Mouse (Mus musculus) stomach, embryonic 15.5 days (tissue): Measurements from ENCODE around the gene Zfp467. TPM values are rescaled to one million over a fixed set of nuclear protein-coding genes. Genes with fewer than 3 reads are reported as not detected.

Source experiments
- ATAC-seq: fragments of 200-750 bp; cut with Nextera tagmentation; 2 replicates; pipeline ENCODE4 v1.8.0; 2017; ENCODE audit warnings: low read depth, moderate number of reproducible peaks, moderate TSS enrichment; ENCODE audit not compliant: insufficient read depth, low FRiP score
- H3K27ac ChIP-seq: fragments of 300-500 bp; sonication (generic); 2 replicates; pipeline ENCODE4 v1.5.1; 2015; ENCODE audit warnings: mild to moderate bottlenecking, inconsistent platforms
- H3K27me3 ChIP-seq: fragments of 300-500 bp; sonication (generic); replicated peaks from 2 replicates; pipeline ENCODE4 v1.6.1; 2015; ENCODE audit warnings: inconsistent platforms
- H3K36me3 ChIP-seq: fragments of 300-500 bp; sonication (generic); 2 replicates; pipeline ENCODE4 v1.6.1; 2015; ENCODE audit warnings: inconsistent platforms
- H3K4me1 ChIP-seq: fragments of 300-500 bp; sonication (generic); 2 replicates; pipeline ENCODE4 v1.6.1; 2015; ENCODE audit warnings: inconsistent platforms
- H3K4me2 ChIP-seq: fragments of 300-500 bp; sonication (generic); 2 replicates; pipeline ENCODE4 v1.6.1; 2015; ENCODE audit warnings: mild to moderate bottlenecking, inconsistent platforms
- H3K4me3 ChIP-seq: fragments of 300-500 bp; sonication (generic); replicated peaks from 2 replicates; pipeline ENCODE4 v1.5.1; 2015; ENCODE audit warnings: inconsistent platforms
- H3K9ac ChIP-seq: fragments of 300-500 bp; sonication (generic); 2 replicates; pipeline ENCODE4 v1.6.1; 2015; ENCODE audit warnings: inconsistent platforms
- H3K9me3 ChIP-seq: fragments of 300-500 bp; sonication (generic); 2 replicates; pipeline ENCODE4 v1.6.1; 2016; ENCODE audit warnings: inconsistent platforms
- WGBS: fragments of 180-500 bp; shearing (Covaris S2); methylation state at CpG from one replicate; pipeline ENCODE4 v1.1.7; 2015; 5-methylcytosine and 5-hydroxymethylcytosine counted together
- polyA plus RNA-seq: library from polyadenylated mRNA; unstranded; fragments of >200 nt; fragmentation: Nextera tagmentation; extraction: Ambion mirVana; gene quantifications from 2 replicates; pipeline ENCODE4 v1.2.1, GENCODE M21; 2015

The Zfp467 gene
- polyA plus RNA-seq, 1 experiment from 2014 or later: 25.3 TPM

GRCm38 (mm10) chr6:48452771-48453170 is 7.1 kb upstream of the Zfp467 start:
- no peak overlapping the region for H3K4me3 ChIP-seq
- no peak overlapping the region for H3K4me2 ChIP-seq
- H3K36me3 ChIP-seq: no peaks in the 10 kb centered on the region
- no peaks in the 10 kb centered on the region for H3K4me1 ChIP-seq
- H3K27me3 ChIP-seq: no peaks in the 10 kb centered on the region
- 65% methylated on average over 3 of the region's 3 CpGs for WGBS
- ATAC-seq: no peak
- H3K27ac ChIP-seq: no peak overlapping the region
- no peak overlapping the region for H3K9ac ChIP-seq
- H3K9me3 ChIP-seq: no peaks in the 10 kb centered on the region

- no peaks in the 10 kb centered on the region for H3K27me3 ChIP-seq
- no peak overlapping the region for H3K4me2 ChIP-seq
- no peaks in the 10 kb centered on the region for H3K4me1 ChIP-seq
- no peak for ATAC-seq
- WGBS: 68% methylated on average over 1 of the region's 1 CpGs
- H3K27ac ChIP-seq: no peak overlapping the region
- H3K9me3 ChIP-seq: no peaks in the 10 kb centered on the region
- no peak overlapping the region for H3K4me3 ChIP-seq
- no peak overlapping the region for H3K9ac ChIP-seq
- H3K36me3 ChIP-seq: no peaks in the 10 kb centered on the region
Measured at GRCm38 (mm10) chr6:48452151-48452550, 6.5 kb upstream of the Zfp467 start.

- WGBS: 67% methylated on average over 7 of the region's 7 CpGs
Measured at GRCm38 (mm10) chr6:48448527-48448926, 2.9 kb upstream of the Zfp467 start.

GRCm38 (mm10) chr6:48447929-48448328 is 2.3 kb upstream of the Zfp467 start, which contains the start of gene Sspo:
TSS of gene Sspo (plus strand) at chr6:48448229.
- H3K36me3 ChIP-seq: no peaks in the 10 kb centered on the region
- no peak within 1 kb of the TSS for H3K4me2 ChIP-seq
- no peak within 1 kb of the TSS for H3K4me3 ChIP-seq
- no peaks in the 10 kb centered on the region for H3K9me3 ChIP-seq
- H3K27me3 ChIP-seq: no peaks in the 10 kb centered on the region
- peak within 1 kb of the TSS; percentile 40; the same call in 1 of the 2 replicates for H3K27ac ChIP-seq
- 89% methylated on average over 1 of the region's 1 CpGs for WGBS
- H3K4me1 ChIP-seq: peaks cover 13% of the 10 kb centered on the region
- no peak for ATAC-seq
- H3K9ac ChIP-seq: no peak within 1 kb of the TSS

More at GRCm38 (mm10) chr6:48448527-48448926, 2.9 kb upstream of the Zfp467 start:
- H3K4me2 ChIP-seq: no peak overlapping the region
- ATAC-seq: no peak
- no peak overlapping the region for H3K27ac ChIP-seq
- H3K9ac ChIP-seq: no peak overlapping the region
- H3K4me3 ChIP-seq: no peak overlapping the region
- H3K4me1 ChIP-seq: peaks cover 9% of the 10 kb centered on the region
- no peaks in the 10 kb centered on the region for H3K27me3 ChIP-seq
- H3K36me3 ChIP-seq: no peaks in the 10 kb centered on the region
- H3K9me3 ChIP-seq: no peaks in the 10 kb centered on the region

- ATAC-seq: no peak
- H3K4me3 ChIP-seq: no peak overlapping the region
- H3K9me3 ChIP-seq: no peaks in the 10 kb centered on the region
- 78% methylated on average over 3 of the region's 3 CpGs for WGBS
- peak overlapping the region; percentile 40; the same call in 1 of the 2 replicates for H3K27ac ChIP-seq
- H3K4me2 ChIP-seq: no peak overlapping the region
- H3K4me1 ChIP-seq: peaks cover 13% of the 10 kb centered on the region
- H3K27me3 ChIP-seq: no peaks in the 10 kb centered on the region
- H3K36me3 ChIP-seq: peaks cover 7% of the 10 kb centered on the region
- H3K9ac ChIP-seq: no peak overlapping the region
Measured at GRCm38 (mm10) chr6:48446896-48447295, 1.3 kb upstream of the Zfp467 start.

- H3K36me3 ChIP-seq: peaks cover 14% of the 10 kb centered on the region
- no peak overlapping the region for H3K9ac ChIP-seq
- no peaks in the 10 kb centered on the region for H3K9me3 ChIP-seq
- H3K4me2 ChIP-seq: peak overlapping the region; percentile 79
- WGBS: 29% methylated on average over 3 of the region's 3 CpGs
- no peaks in the 10 kb centered on the region for H3K27me3 ChIP-seq
- H3K4me1 ChIP-seq: peaks cover 13% of the 10 kb centered on the region
- ATAC-seq: no peak
- peak overlapping the region; percentile 97 for H3K27ac ChIP-seq
- H3K4me3 ChIP-seq: peak overlapping the region; percentile 85
Measured at GRCm38 (mm10) chr6:48446256-48446655, 631 bp upstream of the Zfp467 start.

- peak overlapping the region; percentile 85 for H3K4me3 ChIP-seq
- no peaks in the 10 kb centered on the region for H3K27me3 ChIP-seq
- peaks cover 18% of the 10 kb centered on the region for H3K36me3 ChIP-seq
- peak overlapping the region; percentile 97 for H3K27ac ChIP-seq
- under 1% methylated on average over 30 of the region's 34 CpGs for WGBS
- peak; percentile 52; the same call in 1 of the 2 replicates for ATAC-seq
- peak overlapping the region; percentile 79 for H3K4me2 ChIP-seq
- peaks cover 18% of the 10 kb centered on the region for H3K4me1 ChIP-seq
- H3K9ac ChIP-seq: peak overlapping the region; percentile 93
- no peaks in the 10 kb centered on the region for H3K9me3 ChIP-seq
Measured at GRCm38 (mm10) chr6:48444310-48445180, 1.1 kb downstream of the Zfp467 start.

- peak overlapping the region; percentile 79 for H3K4me2 ChIP-seq
- 0 out of 2 replicates have a peak overlapping the region, but pooled peaks have one; percentile 27 for H3K9ac ChIP-seq
- H3K27ac ChIP-seq: peak overlapping the region; percentile 82
- WGBS: 4% methylated on average over 19 of the region's 19 CpGs
- peaks cover 26% of the 10 kb centered on the region for H3K36me3 ChIP-seq
- no peaks in the 10 kb centered on the region for H3K9me3 ChIP-seq
- no peaks in the 10 kb centered on the region for H3K27me3 ChIP-seq
- ATAC-seq: peak; percentile 89
- peak overlapping the region; percentile 85 for H3K4me3 ChIP-seq
- H3K4me1 ChIP-seq: peaks cover 18% of the 10 kb centered on the region
Measured at GRCm38 (mm10) chr6:48443592-48444309, 1.9 kb downstream of the Zfp467 start.

GRCm38 (mm10) chr6:48440306-48441014 is 5.2 kb downstream of the Zfp467 start:
- Histone ChIP-seq H3K27me3 (no peaks in the 10 kb centered on the region), H3K36me3 (peaks cover 45% of the 10 kb centered on the region), H3K9ac (no peak overlapping the region), H3K4me3 (no peak overlapping the region), H3K4me2 (no peak overlapping the region), H3K9me3 (no peaks in the 10 kb centered on the region), H3K4me1 (peaks cover 21% of the 10 kb centered on the region), H3K27ac (no peak overlapping the region)
- ATAC-seq: no peak
- whole genome bisulfite sequencing: 47% methylated on average over 14 of the region's 14 CpGs

GRCm38 (mm10) chr6:48439654-48440053 is 6.0 kb downstream of the Zfp467 start:
- no peak for ATAC-seq
- Histone ChIP-seq H3K36me3 (peaks cover 45% of the 10 kb centered on the region), H3K9me3 (no peaks in the 10 kb centered on the region), H3K9ac (no peak overlapping the region), H3K27ac (no peak overlapping the region), H3K4me1 (peaks cover 22% of the 10 kb centered on the region), H3K4me2 (no peak overlapping the region), H3K4me3 (no peak overlapping the region), H3K27me3 (no peaks in the 10 kb centered on the region)

GRCm38 (mm10) chr6:48438475-48439125 is 7.0 kb downstream of the Zfp467 start:
- H3K4me2 ChIP-seq: no peak overlapping the region
- no peak overlapping the region for H3K9ac ChIP-seq
- peaks cover 45% of the 10 kb centered on the region for H3K36me3 ChIP-seq
- no peaks in the 10 kb centered on the region for H3K27me3 ChIP-seq
- WGBS: 57% methylated on average over 55 of the region's 55 CpGs
- no peak overlapping the region for H3K27ac ChIP-seq
- no peaks in the 10 kb centered on the region for H3K9me3 ChIP-seq
- H3K4me1 ChIP-seq: peaks cover 21% of the 10 kb centered on the region
- no peak overlapping the region for H3K4me3 ChIP-seq
- ATAC-seq: no peak
